Mouse (Mus musculus) forebrain, embryonic 16.5 days (tissue): Measurements from ENCODE around the gene Inpp4a. TPM values are rescaled to one million over a fixed set of nuclear protein-coding genes. Genes with fewer than 3 reads are reported as not detected.

Source experiments
- ATAC-seq: fragments of 200-750 bp; cut with Nextera tagmentation; 2 replicates; pipeline ENCODE4 v1.8.0; 2017; ENCODE audit warnings: mild to moderate bottlenecking, moderate library complexity
- H3K27ac ChIP-seq: fragments of 300-500 bp; sonication (generic); 2 replicates; pipeline ENCODE4 v1.5.1; 2014; ENCODE audit warnings: low read length, control low read depth
- H3K27me3 ChIP-seq: fragments of 300-500 bp; sonication (generic); replicated peaks from 2 replicates; pipeline ENCODE4 v1.6.1; 2014; ENCODE audit warnings: low read length; ENCODE audit not compliant: control insufficient read depth, insufficient read depth
- H3K36me3 ChIP-seq: fragments of 300-500 bp; sonication (generic); 2 replicates; pipeline ENCODE4 v1.6.1; 2014; ENCODE audit not compliant: control insufficient read depth, insufficient read depth
- H3K4me1 ChIP-seq: fragments of 300-500 bp; sonication (generic); replicated peaks from 2 replicates; pipeline ENCODE4 v1.6.1; 2014; ENCODE audit warnings: low read length; ENCODE audit not compliant: control insufficient read depth, insufficient read depth
- H3K4me2 ChIP-seq: fragments of 300-500 bp; sonication (generic); 2 replicates; pipeline ENCODE4 v1.6.1; 2014; ENCODE audit warnings: mild to moderate bottlenecking, low read length, control low read depth
- H3K4me3 ChIP-seq: fragments of 300-500 bp; sonication (generic); replicated peaks from 2 replicates; pipeline ENCODE4 v1.5.1; 2014; ENCODE audit warnings: mild to moderate bottlenecking, low read length, control low read depth
- H3K9ac ChIP-seq: fragments of 300-500 bp; sonication (generic); replicated peaks from 2 replicates; pipeline ENCODE4 v1.6.1; 2014; ENCODE audit warnings: low read depth, low read length, control low read depth
- H3K9me3 ChIP-seq: fragments of 300-500 bp; sonication (generic); 2 replicates; pipeline ENCODE4 v1.6.1; 2016; ENCODE audit warnings: low read length; ENCODE audit not compliant: control insufficient read depth
- WGBS: fragments of 180-500 bp; shearing (Covaris S2); extraction: QIAGEN DNeasy Blood & Tissue Kit; methylation state at CpG from one replicate; pipeline ENCODE4 v1.1.7; 2014; 5-methylcytosine and 5-hydroxymethylcytosine counted together
- polyA plus RNA-seq: library from polyadenylated mRNA; unstranded; fragments of >200 nt; fragmentation: Nextera tagmentation; extraction: Ambion mirVana; gene quantifications from 2 replicates; pipeline ENCODE4 v1.2.1, GENCODE M21; 2015

Inpp4a gene
- polyA plus RNA-seq, 1 experiment from 2014 or later = 65.2 TPM

GRCm38 (mm10) chr1:37436419-37436818, 136.8 kb downstream of the Inpp4a start:
- Histone ChIP-seq H3K27ac (no peak overlapping the region), H3K4me1 (peaks cover 9% of the 10 kb centered on the region), H3K9me3 (no peaks in the 10 kb centered on the region), H3K9ac (no peak overlapping the region), H3K4me2 (no peak overlapping the region), H3K4me3 (no peak overlapping the region), H3K36me3 (peaks cover 26% of the 10 kb centered on the region), H3K27me3 (no peaks in the 10 kb centered on the region)
- 89% methylated on average over 3 of the region's 3 CpGs for WGBS
- no peak for ATAC-seq

GRCm38 (mm10) chr1:37442848-37443835, 143.5 kb downstream of the Inpp4a start:
- no peaks in the 10 kb centered on the region for H3K4me1 ChIP-seq
- no peak overlapping the region for H3K27ac ChIP-seq
- ATAC-seq = no peak
- no peaks in the 10 kb centered on the region for H3K27me3 ChIP-seq
- 94% methylated on average over 16 of the region's 16 CpGs for WGBS
- H3K4me2 ChIP-seq = no peak overlapping the region
- H3K9me3 ChIP-seq = no peaks in the 10 kb centered on the region
- no peak overlapping the region for H3K9ac ChIP-seq
- peaks cover 4% of the 10 kb centered on the region; the same call in 1 of the 2 replicates for H3K36me3 ChIP-seq
- H3K4me3 ChIP-seq = no peak overlapping the region

DNA sequence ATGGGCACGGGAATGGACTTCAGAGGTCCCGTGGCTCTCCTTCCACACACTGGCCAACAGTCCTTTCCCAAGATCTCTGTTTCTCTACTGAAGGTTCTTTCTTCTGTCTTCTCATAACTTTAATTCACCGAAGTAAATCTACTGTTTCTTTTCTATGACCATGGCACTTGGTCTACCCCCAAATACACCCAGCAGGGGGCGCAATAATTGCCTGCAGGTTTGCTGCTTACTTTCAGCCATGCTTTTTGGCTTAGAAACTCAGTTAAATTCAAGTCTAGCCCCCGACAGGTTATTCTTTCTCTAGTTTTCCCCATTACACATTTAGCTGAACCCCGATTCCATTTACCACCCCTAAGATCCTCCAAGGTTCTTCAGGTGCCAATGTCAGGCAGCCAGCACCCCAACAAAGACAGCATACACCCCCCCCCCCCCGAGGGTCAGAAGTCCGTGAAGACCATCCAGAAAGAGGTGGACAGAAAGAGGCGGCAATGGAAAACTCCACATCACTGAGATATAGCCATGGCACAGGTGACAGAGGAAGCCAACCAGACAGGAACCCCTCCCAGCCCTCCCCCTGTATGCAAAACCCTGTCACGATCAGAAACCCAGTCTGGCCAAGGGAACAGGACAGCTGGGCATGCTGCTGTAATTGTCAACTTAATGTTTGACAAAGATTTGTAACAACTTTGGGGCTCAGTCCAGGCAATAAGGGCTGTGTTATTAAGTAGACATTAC, 148.9 kb downstream of the Inpp4a start:
- Histone ChIP-seq H3K27me3 (no peaks in the 10 kb centered on the region), H3K4me2 (no peak overlapping the region), H3K9ac (no peak overlapping the region), H3K9me3 (no peaks in the 10 kb centered on the region), H3K4me1 (no peaks in the 10 kb centered on the region), H3K27ac (no peak overlapping the region), H3K4me3 (no peak overlapping the region), H3K36me3 (no peaks in the 10 kb centered on the region; the same call in 1 of the 2 replicates)
- WGBS = 80% methylated on average over 10 of the region's 10 CpGs
- no peak for ATAC-seq

- H3K27ac ChIP-seq = no peak overlapping the region
- no peaks in the 10 kb centered on the region; the same call in 1 of the 2 replicates for H3K36me3 ChIP-seq
- 87% methylated on average over 8 of the region's 8 CpGs for WGBS
- H3K9me3 ChIP-seq = no peaks in the 10 kb centered on the region
- ATAC-seq = no peak
- no peak overlapping the region for H3K9ac ChIP-seq
- no peaks in the 10 kb centered on the region for H3K4me1 ChIP-seq
- H3K4me2 ChIP-seq = no peak overlapping the region
- no peak overlapping the region for H3K4me3 ChIP-seq
- H3K27me3 ChIP-seq = no peaks in the 10 kb centered on the region
Observed at GRCm38 (mm10) chr1:37451270-37451669, 151.6 kb downstream of the Inpp4a start.

DNA sequence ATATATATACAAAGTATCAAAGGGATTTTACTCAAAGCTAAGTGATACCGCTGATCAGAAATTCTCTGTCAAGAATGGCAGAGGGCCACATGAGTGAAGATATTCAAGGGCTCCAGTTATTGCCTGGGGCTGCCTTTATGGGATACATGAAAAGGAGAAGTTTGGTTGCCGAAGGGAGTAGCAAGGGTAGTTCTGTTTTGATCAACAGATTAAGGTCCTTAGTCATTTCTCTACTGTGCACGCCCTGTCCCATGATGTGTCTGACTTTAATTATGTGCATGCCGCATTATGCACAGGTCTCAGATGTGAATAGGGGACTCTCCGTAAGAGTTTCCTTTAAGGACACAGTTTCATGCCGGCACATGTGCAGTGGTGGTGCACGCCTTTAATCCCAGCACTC, 157.9 kb downstream of the Inpp4a start:
- 93% methylated on average over 7 of the region's 7 CpGs for WGBS
- Histone ChIP-seq H3K27ac (no peak overlapping the region), H3K9ac (no peak overlapping the region), H3K36me3 (no peaks in the 10 kb centered on the region), H3K4me1 (no peaks in the 10 kb centered on the region), H3K4me3 (no peak overlapping the region), H3K9me3 (no peaks in the 10 kb centered on the region), H3K27me3 (no peaks in the 10 kb centered on the region), H3K4me2 (no peak overlapping the region)
- ATAC-seq = no peak

Other genes with a start within 250 kb of the Inpp4a start
- gene Cnga3, start 85.4 kb upstream of the Inpp4a start, polyA plus RNA-seq = 0.06 and 0.23 TPM in 2 replicates
- gene Coa5, start 130.2 kb downstream of the Inpp4a start, polyA plus RNA-seq = 60.6 and 64.1 TPM in 2 replicates
- 121 and 136 TPM in 2 replicates for gene Unc50, start 130.3 kb downstream of the Inpp4a start, polyA plus RNA-seq
- gene Mgat4a, start 241.2 kb downstream of the Inpp4a start, polyA plus RNA-seq = 5.8 and 9.3 TPM in 2 replicates